Mouse (Mus musculus) heart, embryonic 13.5 days (tissue): ENCODE results near the gene Pde10a. TPM values are rescaled to one million over a fixed set of nuclear protein-coding genes. Genes with fewer than 3 reads are reported as not detected.

Source experiments
- ATAC-seq: fragments of 200-750 bp; cut with Nextera tagmentation; 2 replicates; pipeline ENCODE4 v1.8.0; 2017; ENCODE audit warnings: moderate TSS enrichment; ENCODE audit not compliant: insufficient number of reproducible peaks, low FRiP score, low TSS enrichment; ENCODE audit errors: extremely low read depth
- H3K27ac ChIP-seq: fragments of 300-500 bp; sonication (generic); replicated peaks from 2 replicates; pipeline ENCODE4 v1.5.1; 2015; ENCODE audit warnings: moderate library complexity, mild to moderate bottlenecking, inconsistent platforms
- H3K27me3 ChIP-seq: fragments of 300-500 bp; sonication (generic); replicated peaks from 2 replicates; pipeline ENCODE4 v1.6.1; 2015; ENCODE audit warnings: mild to moderate bottlenecking, inconsistent platforms
- H3K36me3 ChIP-seq: fragments of 300-500 bp; sonication (generic); 2 replicates; pipeline ENCODE4 v1.6.1; 2015; ENCODE audit warnings: mild to moderate bottlenecking, inconsistent platforms
- H3K4me1 ChIP-seq: fragments of 300-500 bp; sonication (generic); 2 replicates; pipeline ENCODE4 v1.6.1; 2015; ENCODE audit warnings: inconsistent platforms
- H3K4me2 ChIP-seq: fragments of 300-500 bp; sonication (generic); 2 replicates; pipeline ENCODE4 v1.6.1; 2015; ENCODE audit warnings: inconsistent platforms, mild to moderate bottlenecking, moderate library complexity
- H3K4me3 ChIP-seq: fragments of 300-500 bp; sonication (generic); 2 replicates; pipeline ENCODE4 v1.5.1; 2015; ENCODE audit warnings: moderate library complexity, mild to moderate bottlenecking, inconsistent platforms
- H3K9ac ChIP-seq: fragments of 300-500 bp; sonication (generic); 2 replicates; pipeline ENCODE4 v1.6.1; 2015; ENCODE audit warnings: inconsistent platforms, mild to moderate bottlenecking, moderate library complexity
- H3K9me3 ChIP-seq: fragments of 300-500 bp; sonication (generic); 2 replicates; pipeline ENCODE4 v1.6.1; 2016; ENCODE audit warnings: inconsistent platforms
- WGBS: fragments of 180-500 bp; shearing (Covaris S2); methylation state at CpG from one replicate; pipeline ENCODE4 v1.1.7; 2015; ENCODE audit warnings: mixed read lengths; 5-methylcytosine and 5-hydroxymethylcytosine counted together
- polyA plus RNA-seq: library from polyadenylated mRNA; unstranded; fragments of >200 nt; fragmentation: Nextera tagmentation; extraction: Ambion mirVana; gene quantifications from 2 replicates; pipeline ENCODE4 v1.2.1, GENCODE M21; 2015

The Pde10a gene
- polyA plus RNA-seq, 1 experiment from 2014 or later, result 1.1 TPM

GRCm38 (mm10) chr17:8554219-8554618 is 29.0 kb downstream of the Pde10a start:
- Histone ChIP-seq H3K9ac (no peak overlapping the region), H3K4me3 (no peak overlapping the region), H3K9me3 (no peaks in the 10 kb centered on the region), H3K4me2 (no peak overlapping the region), H3K27ac (no peak overlapping the region), H3K36me3 (no peaks in the 10 kb centered on the region), H3K4me1 (peaks cover 38% of the 10 kb centered on the region), H3K27me3 (peaks cover 11% of the 10 kb centered on the region)
- 71% methylated on average over 6 of the region's 6 CpGs for WGBS
- no peak for ATAC-seq

- ATAC-seq, result no peak
- Histone ChIP-seq H3K4me1 (peaks cover 38% of the 10 kb centered on the region), H3K9me3 (no peaks in the 10 kb centered on the region), H3K36me3 (no peaks in the 10 kb centered on the region), H3K9ac (no peak overlapping the region), H3K27me3 (peaks cover 3% of the 10 kb centered on the region; the same call in 1 of the 2 replicates), H3K4me3 (no peak overlapping the region), H3K4me2 (peak overlapping the region; percentile 14; the same call in 1 of the 2 replicates), H3K27ac (peak overlapping the region; percentile 21; the same call in 1 of the 2 replicates)
- 45% methylated on average over 9 of the region's 9 CpGs for WGBS
These were observed 30.6 kb downstream of the Pde10a start for GRCm38 (mm10) chr17:8555785-8556184.

GRCm38 (mm10) chr17:8556223-8556622 is 31.1 kb downstream of the Pde10a start:
- Histone ChIP-seq H3K4me3 (no peak overlapping the region), H3K27me3 (0 out of 2 replicates have a peak, but pooled peaks cover 3% of the 10 kb centered on the region), H3K9ac (no peak overlapping the region), H3K4me2 (peak overlapping the region; percentile 14; the same call in 1 of the 2 replicates), H3K36me3 (no peaks in the 10 kb centered on the region), H3K9me3 (no peaks in the 10 kb centered on the region), H3K27ac (peak overlapping the region; percentile 21; the same call in 1 of the 2 replicates), H3K4me1 (peaks cover 38% of the 10 kb centered on the region)
- 33% methylated on average over 6 of the region's 6 CpGs for WGBS
- ATAC-seq, result peak; percentile 57; the same call in 1 of the 2 replicates

GRCm38 (mm10) chr17:8557926-8558325 is 32.8 kb downstream of the Pde10a start:
- WGBS, result 68% methylated on average over 8 of the region's 8 CpGs
- no peak for ATAC-seq

GRCm38 (mm10) chr17:8562101-8562885 is 37.1 kb downstream of the Pde10a start:
- no peaks in the 10 kb centered on the region; the same call in 1 of the 2 replicates for H3K27me3 ChIP-seq
- H3K9ac ChIP-seq, result no peak overlapping the region
- no peak overlapping the region for H3K4me3 ChIP-seq
- no peaks in the 10 kb centered on the region for H3K4me1 ChIP-seq
- WGBS, result 69% methylated on average over 14 of the region's 14 CpGs
- no peak overlapping the region for H3K27ac ChIP-seq
- H3K4me2 ChIP-seq, result no peak overlapping the region
- ATAC-seq, result no peak
- H3K36me3 ChIP-seq, result no peaks in the 10 kb centered on the region
- no peaks in the 10 kb centered on the region for H3K9me3 ChIP-seq

More at GRCm38 (mm10) chr17:8557926-8558325, 32.8 kb downstream of the Pde10a start:
- Histone ChIP-seq H3K27ac (no peak overlapping the region), H3K4me3 (no peak overlapping the region), H3K9me3 (no peaks in the 10 kb centered on the region), H3K9ac (no peak overlapping the region), H3K27me3 (no peaks in the 10 kb centered on the region), H3K36me3 (no peaks in the 10 kb centered on the region), H3K4me2 (no peak overlapping the region), H3K4me1 (peaks cover 24% of the 10 kb centered on the region)

- H3K9ac ChIP-seq, result no peak overlapping the region
- no peaks in the 10 kb centered on the region for H3K36me3 ChIP-seq
- 71% methylated on average over 1 of the region's 1 CpGs for WGBS
- no peaks in the 10 kb centered on the region for H3K4me1 ChIP-seq
- H3K9me3 ChIP-seq, result no peaks in the 10 kb centered on the region
- H3K27ac ChIP-seq, result no peak overlapping the region
- no peak overlapping the region for H3K4me2 ChIP-seq
- no peak for ATAC-seq
- H3K4me3 ChIP-seq, result no peak overlapping the region
- no peaks in the 10 kb centered on the region; the same call in 1 of the 2 replicates for H3K27me3 ChIP-seq
These were observed 37.7 kb downstream of the Pde10a start for GRCm38 (mm10) chr17:8562886-8563280.

GRCm38 (mm10) chr17:8566850-8567249 is 41.7 kb downstream of the Pde10a start, which contains the start of gene Gm17087:
TSS of gene Gm17087 (minus strand) at chr17:8566950.
- H3K27me3 ChIP-seq, result no peaks in the 10 kb centered on the region; the same call in 1 of the 2 replicates
- WGBS, result 82% methylated on average over 6 of the region's 6 CpGs

GRCm38 (mm10) chr17:8573542-8574260 is 48.5 kb downstream of the Pde10a start:
- Histone ChIP-seq H3K36me3 (no peaks in the 10 kb centered on the region), H3K9ac (no peak overlapping the region), H3K4me2 (no peak overlapping the region), H3K27me3 (no peaks in the 10 kb centered on the region), H3K9me3 (no peaks in the 10 kb centered on the region), H3K4me3 (no peak overlapping the region), H3K4me1 (no peaks in the 10 kb centered on the region), H3K27ac (no peak overlapping the region)
- no peak for ATAC-seq
- 58% methylated on average over 8 of the region's 8 CpGs for WGBS

More at GRCm38 (mm10) chr17:8566850-8567249, 41.7 kb downstream of the Pde10a start, which contains the start of gene Gm17087:
- Histone ChIP-seq H3K4me2 (no peak within 1 kb of the TSS), H3K9ac (no peak within 1 kb of the TSS), H3K36me3 (no peaks in the 10 kb centered on the region), H3K9me3 (no peaks in the 10 kb centered on the region), H3K4me1 (no peaks in the 10 kb centered on the region), H3K27ac (no peak within 1 kb of the TSS), H3K4me3 (no peak within 1 kb of the TSS)
- ATAC-seq, result no peak

- Histone ChIP-seq H3K4me2 (no peak overlapping the region), H3K9me3 (no peaks in the 10 kb centered on the region), H3K4me3 (no peak overlapping the region), H3K9ac (no peak overlapping the region), H3K27ac (no peak overlapping the region), H3K36me3 (no peaks in the 10 kb centered on the region), H3K27me3 (no peaks in the 10 kb centered on the region), H3K4me1 (no peaks in the 10 kb centered on the region)
- WGBS, result 60% methylated on average over 3 of the region's 3 CpGs
- no peak for ATAC-seq
These were observed 55.2 kb downstream of the Pde10a start for GRCm38 (mm10) chr17:8580360-8580759.

- Histone ChIP-seq H3K4me3 (no peak overlapping the region), H3K4me2 (no peak overlapping the region), H3K27ac (no peak overlapping the region), H3K9me3 (no peaks in the 10 kb centered on the region), H3K9ac (no peak overlapping the region), H3K27me3 (no peaks in the 10 kb centered on the region), H3K36me3 (no peaks in the 10 kb centered on the region), H3K4me1 (no peaks in the 10 kb centered on the region)
- WGBS, result 76% methylated on average over 8 of the region's 8 CpGs
- no peak for ATAC-seq
These were observed 56.4 kb downstream of the Pde10a start for GRCm38 (mm10) chr17:8581579-8581978.
